Mouse (Mus musculus) limb, embryonic 10.5 days (tissue): ENCODE measurements at regions not wholly inside any gene's neighbourhood (a gene's known extent, or its start where the extent isn't known, plus 50 kb on each side); places are given as distances from the start of the nearest gene placed in this dataset.

Source experiments
- DNase-seq: peaks from one replicate; pipeline ENCODE4 v3.0.0-alpha.2; 2017; ENCODE audit warnings: low spot score
- H3K27ac ChIP-seq: fragments of 300-500 bp; sonication (generic); 2 replicates; pipeline ENCODE4 v1.5.1; 2016; ENCODE audit warnings: mild to moderate bottlenecking
- H3K27me3 ChIP-seq: fragments of 300-500 bp; sonication (generic); 2 replicates; pipeline ENCODE4 v1.6.1; 2016; ENCODE audit warnings: low read depth, mild to moderate bottlenecking; ENCODE audit not compliant: poor library complexity, severe bottlenecking
- H3K36me3 ChIP-seq: fragments of 300-500 bp; sonication (generic); 2 replicates; pipeline ENCODE4 v1.6.1; 2016; ENCODE audit warnings: mild to moderate bottlenecking, moderate library complexity
- H3K4me1 ChIP-seq: fragments of 300-500 bp; sonication (generic); 2 replicates; pipeline ENCODE4 v1.6.1; 2016
- H3K4me3 ChIP-seq: fragments of 300-500 bp; sonication (generic); 2 replicates; pipeline ENCODE4 v1.5.1; 2016; ENCODE audit warnings: mild to moderate bottlenecking, moderate library complexity
- H3K9me3 ChIP-seq: fragments of 300-500 bp; sonication (generic); replicated peaks from 2 replicates; pipeline ENCODE4 v1.6.1; 2016; ENCODE audit warnings: mild to moderate bottlenecking
- WGBS: fragments of 180-500 bp; shearing (Covaris S2); methylation state at CpG from one replicate; pipeline ENCODE4 v1.1.7; 2016; 5-methylcytosine and 5-hydroxymethylcytosine counted together

GRCm38 (mm10) chr12:50698613-50699442 is 49.9 kb upstream of the Prkd1 start:
- no peaks in the 10 kb centered on the region for H3K9me3 ChIP-seq
- H3K4me1 ChIP-seq: peaks cover 7% of the 10 kb centered on the region; the same call in 1 of the 2 replicates
- H3K27ac ChIP-seq: no peak overlapping the region
- DNase-seq: no peak
- no peaks in the 10 kb centered on the region for H3K27me3 ChIP-seq
- no peaks in the 10 kb centered on the region for H3K36me3 ChIP-seq
- no peak overlapping the region for H3K4me3 ChIP-seq
- 59% methylated on average over 5 of the region's 5 CpGs for WGBS
